Mouse (Mus musculus) lung, adult 2 months (tissue): ENCODE data around the gene Arhgap29. TPM values are rescaled to one million over a fixed set of nuclear protein-coding genes. Genes with fewer than 3 reads are reported as not detected.

ENCODE experiments used
- DNase-seq: peaks from one replicate; pipeline ENCODE4 v3.0.0; 2022
- H3K4me1 ChIP-seq: fragments of 200-500 bp; 2 replicates; pipeline ENCODE4 v1.6.1; 2011; ENCODE audit warnings: low read length; ENCODE audit not compliant: control insufficient read depth, insufficient read depth
- H3K4me3 ChIP-seq: fragments of 200-500 bp; replicated peaks from 2 replicates; pipeline ENCODE3; 2011; ENCODE audit warnings: low read depth, mild to moderate bottlenecking, control low read depth, low read length; ENCODE audit errors: extremely low read depth
- CTCF ChIP-seq: fragments of 200-500 bp; IDR thresholded peaks from 2 replicates; pipeline ENCODE4 v1.5.1; 2011; ENCODE audit warnings: mild to moderate bottlenecking, low read length, control low read depth; ENCODE audit not compliant: insufficient read depth
- POLR2A ChIP-seq: fragments of 200-500 bp; IDR thresholded peaks from 2 replicates; pipeline ENCODE4 v1.6.1; 2011; ENCODE audit warnings: low read depth, mild to moderate bottlenecking, control low read depth, low read length, borderline replicate concordance; ENCODE audit errors: extremely low read depth
- WGBS: fragments of 180-500 bp; shearing (Covaris S2); methylation state at CpG from one replicate; pipeline ENCODE4 v1.1.7; 2018; 5-methylcytosine and 5-hydroxymethylcytosine counted together
- polyA plus RNA-seq: library from polyadenylated mRNA; depleted of rRNA; stranded (reverse); fragments of >200 nt; gene quantifications from 2 replicates; pipeline ENCODE4 v1.2.3, GENCODE M21; 2012; rRNA removed

Gene Arhgap29
- polyA plus RNA-seq: 51.0 and 73.8 TPM in 2 replicates

DNA sequence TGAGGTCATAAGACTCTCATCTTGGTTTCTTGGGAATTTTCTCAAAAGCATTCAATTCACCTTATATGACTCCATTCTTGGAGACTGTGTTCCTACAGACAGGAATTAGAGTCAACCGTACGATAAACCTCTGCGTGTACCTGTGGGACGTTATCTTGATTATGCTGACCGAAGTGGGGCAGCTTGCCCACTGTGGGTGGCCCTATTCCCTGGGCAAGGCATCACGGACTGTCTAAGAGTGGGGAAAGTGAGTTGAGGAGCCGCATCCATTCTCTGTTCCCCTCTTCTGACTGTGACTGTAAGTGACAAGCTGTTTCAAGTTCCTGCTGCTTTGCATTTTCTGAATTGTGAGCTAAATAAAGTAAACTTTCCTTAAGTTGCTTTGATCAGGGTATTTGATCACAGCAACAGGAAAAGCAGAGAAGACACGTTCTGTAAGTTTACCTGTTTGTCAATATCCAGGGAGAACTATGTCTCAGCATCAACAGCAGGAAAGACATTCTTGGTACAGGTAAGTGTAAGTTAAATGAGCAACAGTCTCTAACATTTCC, at the start of gene Arhgap29:
Arhgap29 (plus strand) TSS at position 501 of the 551 bp plus-strand sequence.
- DNase-seq: no peak
- 91% methylated on average over 8 of the region's 8 CpGs for WGBS
- H3K4me1 ChIP-seq: peaks cover 3% of the 10 kb centered on the region; the same call in 1 of the 2 replicates
- peak within 1 kb of the TSS; percentile 97 for H3K4me3 ChIP-seq
- TF ChIP-seq POLR2A (no peak), CTCF (no peak)

GRCm38 (mm10) chr3:121902729-121903128, 49.6 kb upstream of the Arhgap29 start:
- 55% methylated on average over 5 of the region's 5 CpGs for WGBS

DNA sequence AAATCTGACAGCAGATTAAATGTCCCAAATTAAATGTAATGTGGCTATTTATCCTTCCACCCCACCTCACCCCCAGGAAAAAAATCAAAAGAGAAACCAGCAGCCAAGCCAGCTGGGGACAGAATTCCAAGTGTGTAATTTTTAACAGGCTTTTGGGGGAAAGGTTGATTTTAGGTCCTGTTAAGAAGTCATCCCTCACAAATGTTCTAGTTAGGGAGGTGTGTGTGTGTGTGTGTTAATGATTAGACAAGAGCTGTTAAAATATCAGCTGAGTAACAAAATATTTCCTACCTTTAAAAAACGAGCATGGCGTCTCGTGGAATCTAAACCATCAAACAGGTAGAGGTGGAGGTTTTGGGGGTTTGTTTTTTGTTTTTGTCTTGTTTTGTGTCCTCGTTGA, 49.1 kb upstream of the Arhgap29 start:
- Histone ChIP-seq H3K4me1 (peaks cover 7% of the 10 kb centered on the region), H3K4me3 (no peak overlapping the region)
- WGBS: 80% methylated on average over 4 of the region's 4 CpGs
- TF ChIP-seq POLR2A (no peak), CTCF (no peak)
- DNase-seq: no peak

More at GRCm38 (mm10) chr3:121902729-121903128, 49.6 kb upstream of the Arhgap29 start:
- no peak for TF ChIP-seq CTCF
- no peak for TF ChIP-seq POLR2A
- DNase-seq: no peak
- H3K4me3 ChIP-seq: no peak overlapping the region
- H3K4me1 ChIP-seq: peaks cover 7% of the 10 kb centered on the region

- Histone ChIP-seq H3K4me1 (peaks cover 7% of the 10 kb centered on the region), H3K4me3 (no peak overlapping the region)
- TF ChIP-seq CTCF (no peak), POLR2A (no peak)
- WGBS: 79% methylated on average over 8 of the region's 8 CpGs
- no peak for DNase-seq
These were observed 48.6 kb upstream of the Arhgap29 start for GRCm38 (mm10) chr3:121903695-121904094.

GRCm38 (mm10) chr3:121904476-121904875, 47.9 kb upstream of the Arhgap29 start:
- Histone ChIP-seq H3K4me1 (peaks cover 7% of the 10 kb centered on the region), H3K4me3 (no peak overlapping the region)
- no peak for TF ChIP-seq POLR2A
- no peak for TF ChIP-seq CTCF
- no peak for DNase-seq
- 91% methylated on average over 2 of the region's 2 CpGs for WGBS

DNA sequence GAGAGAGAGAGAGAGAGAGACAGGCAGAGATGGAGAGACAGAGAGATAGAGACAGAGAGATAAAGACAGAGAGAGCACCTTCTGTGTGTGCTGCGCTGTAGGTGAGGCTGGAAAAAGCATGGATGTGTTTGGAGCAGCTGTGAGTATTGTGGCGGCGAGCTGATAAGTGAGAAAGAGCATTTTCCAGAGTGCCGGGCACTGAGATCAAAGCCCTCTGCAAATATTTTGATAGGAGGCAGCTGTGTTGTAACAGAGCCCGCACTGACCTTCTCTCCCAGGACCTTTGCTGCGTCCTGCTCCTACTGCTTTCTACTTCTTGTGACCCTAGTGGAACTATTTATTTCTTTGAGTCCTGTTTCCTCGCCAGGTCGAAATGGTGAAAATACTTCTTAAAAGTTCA, 45.7 kb upstream of the Arhgap29 start:
- no peak overlapping the region for H3K4me3 ChIP-seq
- 28% methylated on average over 8 of the region's 8 CpGs for whole genome bisulfite sequencing
- no peak for DNase-seq
- TF ChIP-seq CTCF: no peak
- TF ChIP-seq POLR2A: no peak
- peaks cover 5% of the 10 kb centered on the region for H3K4me1 ChIP-seq

- no peak for DNase-seq
- Histone ChIP-seq H3K4me1 (peaks cover 8% of the 10 kb centered on the region), H3K4me3 (no peak overlapping the region)
- WGBS: 45% methylated on average over 3 of the region's 3 CpGs
- no peak for TF ChIP-seq POLR2A
- no peak for TF ChIP-seq CTCF
These were observed 43.2 kb upstream of the Arhgap29 start for GRCm38 (mm10) chr3:121909155-121909554.

DNA sequence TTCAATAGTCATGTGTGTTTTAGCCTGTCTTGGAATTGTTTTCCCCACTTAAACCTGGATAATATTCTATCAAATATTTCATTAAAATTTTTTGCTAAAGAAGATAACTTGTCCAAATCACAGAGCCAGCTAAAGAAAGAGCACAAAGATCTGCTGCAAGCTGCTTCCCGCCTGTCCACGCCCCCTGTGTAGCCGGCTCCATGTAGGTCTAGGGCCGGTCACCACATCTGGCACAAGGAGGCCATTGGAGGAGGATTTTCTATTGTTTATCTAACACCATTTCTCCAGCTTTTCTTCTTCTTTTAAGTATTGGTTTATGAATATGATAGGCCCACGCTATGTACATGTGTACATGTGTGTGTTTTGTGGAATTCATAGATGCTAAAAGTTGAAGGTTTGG, 38.9 kb upstream of the Arhgap29 start:
- peaks cover 17% of the 10 kb centered on the region for H3K4me1 ChIP-seq
- 70% methylated on average over 5 of the region's 5 CpGs for WGBS
- no peak for TF ChIP-seq CTCF
- TF ChIP-seq POLR2A: no peak
- no peak for DNase-seq
- no peak overlapping the region for H3K4me3 ChIP-seq

DNA sequence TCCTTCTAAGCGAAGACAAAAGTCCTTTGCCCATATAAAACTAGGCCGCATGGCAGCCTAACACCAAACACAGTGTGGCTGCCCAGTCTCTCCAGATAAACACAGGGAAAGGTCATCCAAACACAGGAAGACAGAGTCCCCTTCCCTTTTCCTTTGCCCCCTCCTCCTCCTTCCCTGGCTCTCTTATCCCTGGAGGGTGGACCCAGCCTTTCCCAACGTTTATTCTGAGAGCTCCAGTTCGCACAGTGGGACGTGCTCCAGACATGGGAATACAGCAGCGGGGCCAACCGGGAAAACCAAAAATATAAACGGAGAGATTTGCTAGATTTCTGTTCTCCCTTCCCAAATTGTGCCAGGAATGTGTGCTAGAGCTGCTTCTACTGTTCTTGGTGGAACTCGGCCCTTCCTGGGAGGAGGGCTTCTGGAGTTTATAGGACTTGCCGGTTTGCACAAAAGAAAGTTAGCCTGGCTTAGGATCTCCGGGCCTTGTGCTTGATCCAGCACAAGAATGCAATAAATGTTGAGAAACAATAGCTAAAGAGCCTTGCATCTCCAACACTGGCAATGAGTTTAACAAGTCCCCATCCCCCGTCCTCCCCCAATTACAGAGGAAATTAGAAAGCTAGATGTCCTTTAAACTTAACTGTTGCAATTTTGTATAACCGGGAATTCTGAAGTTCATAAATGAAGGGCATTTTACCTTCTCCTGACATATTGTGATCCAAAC, 37.7 kb upstream of the Arhgap29 start:
- WGBS: 31% methylated on average over 13 of the region's 13 CpGs

GRCm38 (mm10) chr3:121915191-121915590, 37.1 kb upstream of the Arhgap29 start:
- TF ChIP-seq CTCF (no peak), POLR2A (no peak)
- Histone ChIP-seq H3K4me1 (peaks cover 17% of the 10 kb centered on the region), H3K4me3 (no peak overlapping the region)
- no peak for DNase-seq
- 25% methylated on average over 6 of the region's 6 CpGs for WGBS

More for the DNA sequence above, 37.7 kb upstream of the Arhgap29 start:
- TF ChIP-seq CTCF (no peak), POLR2A (peak; percentile 70; the same call in 1 of the 2 replicates)
- peak; percentile 43 for DNase-seq
- peak overlapping the region; percentile 23 for H3K4me3 ChIP-seq
- peaks cover 17% of the 10 kb centered on the region for H3K4me1 ChIP-seq
